Mouse (Mus musculus): Measurements from ENCODE around the gene Jdp2.
A peak's percentile ranks its signal among the peaks of the same experiment; 100 is the strongest.
"Not testable (repeated sequence)": the region's sequence is repeated elsewhere in the genome, so short reads cannot be mapped to it uniquely, and the experiment has no call there.

Jdp2 gene

GRCm38 (mm10) chr12:85638541-85639325 lies 39.9 kb downstream of the Jdp2 start:
- DNase-seq (ENCODE audit: low spot score), result peak; percentile 17

GRCm38 (mm10) chr12:85639326-85640008 lies 40.6 kb downstream of the Jdp2 start:
- no peak for DNase-seq (ENCODE audit: low spot score)

GRCm38 (mm10) chr12:85640852-85641563 lies 42.2 kb downstream of the Jdp2 start:
- DNase-seq (ENCODE audit: low spot score), result no peak

GRCm38 (mm10) chr12:85641564-85641931 lies 42.7 kb downstream of the Jdp2 start:
- no peak for DNase-seq (ENCODE audit: low spot score)

GRCm38 (mm10) chr12:85643735-85644134 lies 44.9 kb downstream of the Jdp2 start:
- no peak for DNase-seq (ENCODE audit: low spot score)

- peak; percentile 22 for DNase-seq (ENCODE audit: low spot score)
Measured at GRCm38 (mm10) chr12:85645664-85646063, 46.8 kb downstream of the Jdp2 start.

GRCm38 (mm10) chr12:85647346-85647745 lies 48.5 kb downstream of the Jdp2 start:
- peak; percentile 23 for DNase-seq (ENCODE audit: low spot score)

- DNase-seq (ENCODE audit: low spot score), result no peak
Measured at GRCm38 (mm10) chr12:85647955-85648354, 49.1 kb downstream of the Jdp2 start.

- DNase-seq (ENCODE audit: low spot score), result no peak
Measured at GRCm38 (mm10) chr12:85659319-85659718, 60.5 kb downstream of the Jdp2 start.

GRCm38 (mm10) chr12:85660855-85661254 lies 62.0 kb downstream of the Jdp2 start:
- DNase-seq (ENCODE audit: low spot score), result peak; percentile 62

- not testable (repeated sequence) for DNase-seq (ENCODE audit: low spot score)
Measured at GRCm38 (mm10) chr12:85662232-85662631, 63.4 kb downstream of the Jdp2 start.

GRCm38 (mm10) chr12:85662896-85663295 lies 64.1 kb downstream of the Jdp2 start:
- peak; percentile 64 for DNase-seq (ENCODE audit: low spot score)

- no peak for DNase-seq (ENCODE audit: low spot score)
Measured at GRCm38 (mm10) chr12:85666112-85666511, 67.3 kb downstream of the Jdp2 start.

- no peak for DNase-seq (ENCODE audit: low spot score)
Measured at GRCm38 (mm10) chr12:85667071-85667470, 68.2 kb downstream of the Jdp2 start.

GRCm38 (mm10) chr12:85668696-85669095 lies 69.9 kb downstream of the Jdp2 start:
- no peak for DNase-seq (ENCODE audit: low spot score)

GRCm38 (mm10) chr12:85670080-85670479 lies 71.3 kb downstream of the Jdp2 start:
- no peak for DNase-seq (ENCODE audit: low spot score)

GRCm38 (mm10) chr12:85673914-85674313 lies 75.1 kb downstream of the Jdp2 start:
- no peak for DNase-seq (ENCODE audit: low spot score)

GRCm38 (mm10) chr12:85679117-85679516 lies 80.3 kb downstream of the Jdp2 start:
- no peak for DNase-seq (ENCODE audit: low spot score)

GRCm38 (mm10) chr12:85679808-85680207 lies 81.0 kb downstream of the Jdp2 start:
- no peak for DNase-seq (ENCODE audit: low spot score)

GRCm38 (mm10) chr12:85682328-85682727 lies 83.5 kb downstream of the Jdp2 start:
- DNase-seq (ENCODE audit: low spot score), result peak; percentile 27

GRCm38 (mm10) chr12:85684411-85685275 lies 85.8 kb downstream of the Jdp2 start:
- DNase-seq (ENCODE audit: low spot score), result no peak

All from T-cell, adult 2 months (primary cell).